Mouse (Mus musculus) liver, embryonic 16.5 days (tissue): ENCODE results near the gene Lrrc1. TPM values are rescaled to one million over a fixed set of nuclear protein-coding genes. Genes with fewer than 3 reads are reported as not detected.

Experiments
- ATAC-seq: fragments of 200-750 bp; cut with Nextera tagmentation; 2 replicates; pipeline ENCODE4 v1.8.0; 2017; ENCODE audit warnings: low read depth, mild to moderate bottlenecking, moderate number of reproducible peaks, moderate library complexity
- H3K27ac ChIP-seq: fragments of 300-500 bp; sonication (generic); 2 replicates; pipeline ENCODE4 v1.5.1; 2014; ENCODE audit warnings: mild to moderate bottlenecking, low read length
- H3K27me3 ChIP-seq: fragments of 300-500 bp; sonication (generic); 2 replicates; pipeline ENCODE4 v1.6.1; 2014; ENCODE audit warnings: low read depth, low read length, mixed read lengths; ENCODE audit not compliant: control insufficient read depth, insufficient read depth
- H3K36me3 ChIP-seq: fragments of 300-500 bp; sonication (generic); 2 replicates; pipeline ENCODE4 v1.6.1; 2014; ENCODE audit warnings: mild to moderate bottlenecking; ENCODE audit not compliant: control insufficient read depth, insufficient read depth
- H3K4me1 ChIP-seq: fragments of 300-500 bp; sonication (generic); 2 replicates; pipeline ENCODE4 v1.6.1; 2014; ENCODE audit warnings: low read depth, low read length, mixed read lengths; ENCODE audit not compliant: control insufficient read depth
- H3K4me2 ChIP-seq: fragments of 300-500 bp; sonication (generic); 2 replicates; pipeline ENCODE4 v1.6.1; 2014; ENCODE audit warnings: low read depth, low read length, mixed read lengths
- H3K4me3 ChIP-seq: fragments of 300-500 bp; sonication (generic); 2 replicates; pipeline ENCODE4 v1.5.1; 2014; ENCODE audit warnings: low read depth, mild to moderate bottlenecking, low read length
- H3K9ac ChIP-seq: fragments of 300-500 bp; sonication (generic); 2 replicates; pipeline ENCODE4 v1.6.1; 2014; ENCODE audit warnings: low read depth, low read length
- H3K9me3 ChIP-seq: fragments of 300-500 bp; sonication (generic); replicated peaks from 2 replicates; pipeline ENCODE4 v1.6.1; 2016; ENCODE audit warnings: low read length; ENCODE audit not compliant: control insufficient read depth
- WGBS: fragments of 180-500 bp; shearing (Covaris S2); extraction: QIAGEN DNeasy Blood & Tissue Kit; methylation state at CpG from one replicate; pipeline ENCODE4 v1.1.7; 2014; ENCODE audit not compliant: insufficient replicate concordance; 5-methylcytosine and 5-hydroxymethylcytosine counted together
- microRNA-seq: library from miRNA; unstranded; fragments of <30 nt; microRNA quantifications from one replicate; pipeline ENCODE4, GENCODE M21; 2016
- polyA plus RNA-seq: library from polyadenylated mRNA; unstranded; fragments of >200 nt; fragmentation: Nextera tagmentation; extraction: Ambion mirVana; gene quantifications from 2 replicates; pipeline ENCODE4 v1.2.1, GENCODE M21; 2015

Gene Lrrc1
- polyA plus RNA-seq, 1 experiment from 2014 or later = 3.3 TPM

GRCm38 (mm10) chr9:77385611-77386010 lies 159.1 kb downstream of the Lrrc1 start:
- Histone ChIP-seq H3K4me1 (no peaks in the 10 kb centered on the region), H3K36me3 (no peaks in the 10 kb centered on the region), H3K4me2 (no peak overlapping the region), H3K9me3 (no peaks in the 10 kb centered on the region), H3K9ac (no peak overlapping the region), H3K27ac (no peak overlapping the region), H3K27me3 (no peaks in the 10 kb centered on the region), H3K4me3 (no peak overlapping the region)
- WGBS = 71% methylated on average over 12 of the region's 12 CpGs
- no peak for ATAC-seq

GRCm38 (mm10) chr9:77384651-77385050 lies 160.0 kb downstream of the Lrrc1 start:
- WGBS = 67% methylated on average over 9 of the region's 9 CpGs
- H3K27ac ChIP-seq = no peak overlapping the region
- H3K36me3 ChIP-seq = no peaks in the 10 kb centered on the region
- no peak overlapping the region for H3K9ac ChIP-seq
- no peaks in the 10 kb centered on the region for H3K9me3 ChIP-seq
- H3K27me3 ChIP-seq = no peaks in the 10 kb centered on the region
- H3K4me3 ChIP-seq = no peak overlapping the region
- H3K4me2 ChIP-seq = no peak overlapping the region
- no peak for ATAC-seq
- no peaks in the 10 kb centered on the region for H3K4me1 ChIP-seq

GRCm38 (mm10) chr9:77383951-77384350 lies 160.7 kb downstream of the Lrrc1 start:
- no peaks in the 10 kb centered on the region for H3K27me3 ChIP-seq
- WGBS = 59% methylated on average over 4 of the region's 4 CpGs
- no peak overlapping the region for H3K4me3 ChIP-seq
- no peak overlapping the region for H3K27ac ChIP-seq
- no peaks in the 10 kb centered on the region for H3K9me3 ChIP-seq
- no peaks in the 10 kb centered on the region for H3K4me1 ChIP-seq
- H3K9ac ChIP-seq = no peak overlapping the region
- no peak overlapping the region for H3K4me2 ChIP-seq
- no peaks in the 10 kb centered on the region for H3K36me3 ChIP-seq
- ATAC-seq = no peak

GRCm38 (mm10) chr9:77382514-77382913 lies 162.2 kb downstream of the Lrrc1 start:
- 44% methylated on average over 3 of the region's 3 CpGs for WGBS
- ATAC-seq = no peak
- no peaks in the 10 kb centered on the region for H3K27me3 ChIP-seq

GRCm38 (mm10) chr9:77381565-77381964 lies 163.1 kb downstream of the Lrrc1 start:
- no peak overlapping the region for H3K4me3 ChIP-seq
- H3K36me3 ChIP-seq = no peaks in the 10 kb centered on the region
- H3K4me1 ChIP-seq = no peaks in the 10 kb centered on the region
- no peak overlapping the region for H3K27ac ChIP-seq
- no peak overlapping the region for H3K9ac ChIP-seq
- WGBS = 12% methylated on average over 5 of the region's 5 CpGs
- ATAC-seq = no peak
- H3K9me3 ChIP-seq = no peaks in the 10 kb centered on the region
- no peaks in the 10 kb centered on the region for H3K27me3 ChIP-seq
- no peak overlapping the region for H3K4me2 ChIP-seq

More at GRCm38 (mm10) chr9:77382514-77382913, 162.2 kb downstream of the Lrrc1 start:
- no peaks in the 10 kb centered on the region for H3K36me3 ChIP-seq
- no peaks in the 10 kb centered on the region for H3K9me3 ChIP-seq
- H3K4me3 ChIP-seq = no peak overlapping the region
- no peaks in the 10 kb centered on the region for H3K4me1 ChIP-seq
- H3K27ac ChIP-seq = no peak overlapping the region
- H3K4me2 ChIP-seq = no peak overlapping the region
- no peak overlapping the region for H3K9ac ChIP-seq

Small RNA genes within 50 kb of the gene (microRNA-seq; reads per million reads assigned to microRNA genes)
- gene Gm25250 = not detected

Other genes starting within 250 kb of the Lrrc1 start
- gene Mlip, start 191.9 kb downstream of the Lrrc1 start, polyA plus RNA-seq = 0.23 and 0.51 TPM in 2 replicates
- 0.60 and 1.4 TPM in 2 replicates for gene Klhl31, start 91.6 kb upstream of the Lrrc1 start, polyA plus RNA-seq
- gene Gclc, start 209.7 kb upstream of the Lrrc1 start, polyA plus RNA-seq = 21.9 and 24.6 TPM in 2 replicates